Mouse (Mus musculus) B cell, adult 67 days (primary cell): ENCODE data around the gene Mrpl32. TPM values are rescaled to one million over a fixed set of nuclear protein-coding genes. Genes with fewer than 3 reads are reported as not detected.

Experiments used
- total RNA-seq, 2 experiments: library from RNA; stranded (reverse); gene quantifications; 4 replicates each; pipeline ENCODE4 v1.2.4; 2023

The Mrpl32 gene
- 10 to 100 TPM; 34.2 to 35.7 TPM for total RNA-seq

DNA sequence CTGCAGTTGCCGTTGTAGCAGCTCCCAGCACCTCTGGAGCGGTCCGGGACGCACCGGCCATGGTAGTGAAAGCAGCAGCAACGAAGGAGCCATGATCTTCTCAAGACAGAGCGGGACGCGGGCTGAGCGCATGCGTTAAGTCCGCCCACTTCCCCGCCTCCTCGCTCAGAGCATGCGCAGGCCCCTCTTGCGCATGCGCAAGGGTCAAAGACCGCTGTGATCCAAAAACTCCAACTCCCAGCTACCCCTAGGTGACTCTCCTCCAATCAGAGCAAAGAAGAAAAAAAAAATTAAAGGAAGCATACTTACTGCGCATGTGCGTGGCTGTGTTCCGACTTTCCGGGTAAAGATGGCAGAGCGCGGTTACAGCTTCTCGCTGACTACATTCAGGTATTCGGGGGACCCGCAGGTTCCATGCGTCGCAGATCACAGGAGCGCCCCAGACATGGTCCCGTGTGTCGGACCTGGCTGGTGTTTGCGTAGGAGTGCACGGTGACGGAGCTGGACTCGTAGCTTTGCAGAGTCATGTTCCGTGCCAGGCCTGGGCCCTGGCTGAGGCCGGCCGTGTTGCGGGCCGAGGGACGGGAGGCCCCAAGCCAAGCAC, at the start of gene Mrpl32, which contains the start of gene Psma2:
Gene Mrpl32 (minus strand): TSS at position 240 of the 604 bp plus-strand sequence.
Gene Psma2 (plus strand): TSS at position 315 of the 604 bp plus-strand sequence.

DNA sequence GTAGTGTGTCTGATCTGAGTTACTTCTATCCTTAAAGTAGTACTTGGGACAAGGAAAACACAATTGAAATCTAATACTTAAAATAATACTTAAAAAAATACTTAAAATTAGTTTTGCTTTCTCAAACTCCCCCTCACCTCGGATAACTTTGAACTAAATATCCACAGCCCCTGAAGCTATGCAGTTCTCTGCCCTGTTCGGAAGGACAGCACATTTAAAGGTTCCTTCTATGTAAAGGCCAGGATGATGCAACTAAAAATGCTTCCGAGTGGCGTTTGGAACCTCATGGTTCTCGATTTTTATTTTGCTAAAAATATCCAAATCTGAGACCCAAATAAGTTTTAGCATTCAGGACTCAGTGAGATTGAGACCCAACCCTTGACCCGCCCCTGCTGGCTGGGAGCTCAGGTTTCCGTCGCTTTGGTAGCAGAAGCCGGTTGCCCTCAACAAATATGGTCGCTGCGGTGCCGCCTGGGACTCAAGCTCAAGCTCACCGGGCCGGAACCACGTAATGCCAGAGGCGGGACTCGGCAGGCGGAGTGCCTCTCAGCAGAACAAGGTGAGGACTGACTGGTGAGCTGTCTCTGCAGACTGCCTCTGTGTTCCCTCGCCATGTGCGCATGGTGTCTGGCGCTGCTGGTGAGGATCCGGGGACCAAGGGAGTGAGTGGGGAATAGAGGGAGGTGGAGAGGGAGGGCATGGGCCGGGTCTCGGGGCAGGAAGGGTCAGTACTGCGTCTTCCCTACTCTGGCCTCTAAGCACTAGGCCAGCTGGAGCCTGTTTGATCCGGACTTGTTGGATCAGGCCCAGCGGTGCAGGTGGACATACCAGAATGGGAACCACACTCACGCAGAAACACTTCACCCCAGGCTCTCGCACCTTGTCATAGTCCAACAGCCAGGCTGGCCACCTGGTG, 17.0 kb upstream of the Mrpl32 start, which contains the start of gene AW209491:
Gene AW209491 (plus strand): TSS at position 429 of the 916 bp plus-strand sequence.

Other genes with a start within 250 kb of the Mrpl32 start
- not detected for gene Hecw1, start 89.9 kb downstream of the Mrpl32 start, total RNA-seq
- 10 to 100 TPM; 56.3 to 58.7 TPM for gene Psma2, start 75 bp upstream of the Mrpl32 start, total RNA-seq
- gene AW209491, start 17.0 kb upstream of the Mrpl32 start, total RNA-seq: 1 to 10 TPM; 6.4 to 6.6 TPM